Mouse (Mus musculus) megakaryocyte, adult 5-6 weeks (primary cell): ENCODE measurements at regions not wholly inside any gene's neighbourhood (a gene's known extent, or its start where the extent isn't known, plus 50 kb on each side); places are given as distances from the start of the nearest gene placed in this dataset.
A peak's percentile ranks its signal among the peaks of the same experiment; 100 is the strongest.

ENCODE experiments used
- ATAC-seq: 2 replicates; pipeline ENCODE4 v1.8.0; 2016; ENCODE audit warnings: mild to moderate bottlenecking, inconsistent platforms; ENCODE audit not compliant: poor library complexity, severe bottlenecking

GRCm38 (mm10) chr10:87722244-87722643 is 135.8 kb upstream of the Igf1 start:
- no peak for ATAC-seq

DNA sequence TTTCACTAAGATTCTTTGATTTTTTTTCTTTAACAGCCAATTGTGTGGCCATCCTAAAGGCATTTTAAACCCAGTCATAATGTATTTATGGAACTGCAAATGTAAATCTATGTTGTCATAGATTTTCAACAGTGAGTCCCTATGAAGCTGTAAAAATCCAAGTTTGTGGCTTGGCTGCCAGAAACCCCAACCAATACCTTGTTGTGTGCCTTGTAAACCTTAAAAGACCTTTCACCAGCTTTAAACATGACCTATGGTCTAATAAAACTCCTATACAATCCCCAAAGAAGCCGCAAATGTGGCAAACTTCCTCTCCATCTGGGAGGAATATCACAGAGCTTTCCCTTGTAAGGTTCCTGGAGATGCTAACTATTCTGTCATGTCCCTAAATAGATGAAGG is 125.4 kb upstream of the Igf1 start:
- ATAC-seq: no peak

DNA sequence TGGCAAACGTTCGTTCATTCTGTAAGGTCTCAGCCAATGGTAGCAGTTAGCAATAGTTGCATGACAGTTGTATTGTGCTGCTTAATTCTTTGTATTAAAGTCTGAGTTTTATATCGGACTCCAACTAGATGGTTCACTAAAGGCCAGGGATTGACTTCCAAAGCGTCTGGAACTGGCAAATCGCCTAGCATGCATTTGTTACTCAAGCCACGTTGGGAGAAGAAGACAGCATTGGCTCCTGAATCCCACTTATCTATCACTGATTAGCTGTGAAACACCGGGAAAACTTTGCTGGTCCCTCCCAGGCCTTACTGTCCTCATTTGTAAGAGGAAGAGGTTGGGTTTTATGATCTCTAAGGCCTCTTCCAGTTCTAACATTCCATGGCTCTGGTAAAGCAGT is 124.8 kb upstream of the Igf1 start:
- no peak for ATAC-seq

- no peak for ATAC-seq
Measured at GRCm38 (mm10) chr10:87740323-87740722, 117.7 kb upstream of the Igf1 start.

DNA sequence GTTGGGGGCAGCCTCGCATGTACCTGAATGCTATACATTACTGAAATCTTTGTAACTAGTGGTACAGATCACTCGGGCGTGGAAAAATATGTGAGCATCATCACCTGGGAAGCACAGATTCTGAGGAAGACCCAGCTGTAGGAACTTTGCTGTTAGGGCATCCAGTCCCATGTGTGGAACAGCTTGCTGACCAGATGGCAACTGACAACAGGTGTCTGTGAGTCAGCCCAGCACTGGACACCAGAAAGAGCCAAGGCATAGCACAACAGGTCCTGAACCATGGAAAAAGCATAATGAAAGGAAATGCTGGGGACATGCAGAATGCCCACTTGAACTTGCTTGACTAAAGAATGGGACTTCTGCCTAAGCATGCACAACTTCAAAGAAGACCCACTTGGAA is 115.3 kb upstream of the Igf1 start:
- ATAC-seq: no peak

- ATAC-seq: no peak
Measured at GRCm38 (mm10) chr10:87747846-87748552, 110.1 kb upstream of the Igf1 start.

DNA sequence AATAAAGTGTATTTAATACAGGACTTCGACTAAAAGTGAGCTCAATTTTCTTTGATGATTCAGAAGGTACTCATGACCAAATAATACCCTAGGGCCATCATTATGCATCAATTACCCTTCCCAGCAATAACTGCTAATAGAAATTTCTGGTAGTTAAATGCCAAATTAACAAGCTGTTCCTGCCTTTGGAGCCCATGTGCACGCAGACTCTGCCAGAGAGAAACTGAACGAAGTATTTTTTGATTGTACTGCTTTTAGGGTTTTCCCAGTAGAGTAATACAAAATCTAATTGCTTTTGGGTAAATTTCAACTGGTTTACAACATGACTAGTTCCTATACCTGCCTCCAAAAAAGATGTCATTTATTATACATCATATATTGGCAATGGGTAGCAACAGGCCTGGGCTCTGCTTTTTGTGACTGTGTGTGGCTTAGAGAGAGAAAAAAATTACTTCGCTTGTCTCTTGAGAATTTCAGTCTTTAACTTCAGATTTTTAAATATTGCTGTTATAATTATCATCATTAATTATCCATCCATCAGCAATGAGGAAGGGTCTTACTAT is 109.4 kb upstream of the Igf1 start:
- ATAC-seq: no peak

DNA sequence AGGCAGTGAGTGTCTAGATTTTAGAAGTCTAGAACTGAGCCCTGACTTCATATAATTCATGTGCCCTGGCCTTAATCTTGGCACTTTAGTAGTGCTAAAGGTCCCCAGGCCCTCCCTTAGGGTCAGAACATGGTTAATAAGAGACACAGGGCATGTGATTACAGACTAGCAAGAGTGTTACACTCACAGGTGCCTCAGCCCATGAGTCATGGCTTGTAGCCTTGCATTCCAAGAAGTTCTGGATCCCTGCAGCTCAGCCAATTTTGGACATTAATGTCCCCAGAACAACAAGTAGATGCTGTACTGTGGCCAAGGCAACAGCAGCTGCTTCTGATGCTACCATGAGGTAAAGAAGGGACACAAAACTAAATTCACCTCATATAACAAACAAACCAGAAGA is 107.7 kb upstream of the Igf1 start:
- ATAC-seq: no peak

GRCm38 (mm10) chr10:87750972-87751371 is 107.1 kb upstream of the Igf1 start:
- ATAC-seq: no peak

DNA sequence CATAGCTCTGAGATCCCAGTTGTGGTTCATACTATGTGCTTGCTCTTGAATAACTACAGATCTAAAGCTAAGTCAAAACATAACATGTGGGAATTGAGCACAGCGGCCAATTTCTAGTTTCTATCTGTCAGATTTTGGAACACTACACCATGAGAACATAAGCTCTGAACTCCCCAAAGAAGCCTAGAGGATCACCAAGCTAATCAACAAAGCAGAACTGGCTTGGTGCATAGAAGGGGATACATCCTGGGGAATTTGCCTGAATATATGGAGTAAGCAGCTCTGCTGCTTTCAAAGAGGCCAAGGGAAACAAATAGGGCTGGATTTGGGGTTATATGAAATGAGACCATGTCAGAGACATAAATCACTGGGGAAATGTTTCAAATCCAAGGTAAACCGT is 105.9 kb upstream of the Igf1 start:
- no peak for ATAC-seq

- peak; percentile 22; the same call in 1 of the 2 replicates for ATAC-seq
Measured at GRCm38 (mm10) chr10:87753483-87753882, 104.6 kb upstream of the Igf1 start.

DNA sequence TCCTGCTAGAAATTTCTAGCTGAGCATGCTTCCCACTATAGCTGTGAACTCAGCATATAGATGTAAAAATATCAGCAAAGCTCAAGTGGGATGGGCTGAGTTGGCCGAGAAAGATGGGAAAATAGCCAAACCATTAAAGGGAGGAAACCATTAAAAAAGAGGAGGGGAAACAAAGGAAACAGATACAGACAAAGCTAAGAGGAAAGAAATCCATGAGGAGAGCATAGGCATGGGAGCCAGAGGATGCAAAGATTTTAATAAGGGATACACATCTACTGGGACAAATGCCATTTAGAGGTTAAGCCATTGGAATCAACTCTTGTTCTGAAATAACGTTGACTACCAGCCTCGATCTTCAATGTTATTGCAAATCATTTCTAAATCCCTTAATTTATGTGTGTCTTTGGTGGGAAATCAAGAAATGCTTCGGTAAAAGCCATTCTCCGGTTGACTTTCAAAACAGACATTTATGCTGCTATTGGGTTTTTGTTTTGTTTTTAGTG is 96.5 kb upstream of the Igf1 start:
- no peak for ATAC-seq

DNA sequence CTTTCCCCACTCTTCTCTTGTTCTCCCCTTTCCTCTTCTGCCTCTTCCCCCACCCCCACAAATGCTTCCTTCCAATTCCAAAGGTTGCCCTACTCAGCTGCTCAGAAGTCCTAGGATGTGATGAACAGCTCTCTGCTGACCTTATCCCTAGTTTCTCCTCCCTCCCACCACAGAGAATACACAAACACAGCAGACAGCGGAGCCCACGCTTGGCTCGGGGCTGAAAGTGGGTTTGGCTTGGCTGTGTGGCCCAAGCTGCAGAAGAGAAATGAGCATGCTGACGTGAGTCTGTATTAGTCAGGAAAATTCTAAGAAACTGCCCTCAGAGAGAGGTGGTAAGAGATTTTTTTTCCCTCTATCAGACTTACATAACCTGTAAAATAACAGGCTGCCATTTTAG is 70.5 kb upstream of the Igf1 start:
- ATAC-seq: no peak

- no peak for ATAC-seq
Measured at GRCm38 (mm10) chr10:87792346-87792745, 65.7 kb upstream of the Igf1 start.

- ATAC-seq: no peak
Measured at GRCm38 (mm10) chr10:87803936-87804791, 53.9 kb upstream of the Igf1 start.

DNA sequence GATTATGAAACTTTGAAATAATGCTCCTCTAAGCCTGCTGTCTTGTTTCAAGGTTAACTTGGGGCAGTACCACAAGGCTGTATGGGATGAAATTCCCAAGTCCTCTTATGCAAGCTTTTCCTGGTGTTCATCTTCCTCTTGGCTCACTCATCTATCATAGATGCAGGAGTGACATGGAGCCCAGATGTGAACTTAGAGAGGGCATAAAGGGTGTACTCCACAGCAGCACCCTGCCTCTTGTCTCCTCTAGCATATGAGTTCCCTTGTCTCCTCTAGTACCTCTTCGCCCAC is 53.3 kb upstream of the Igf1 start:
- ATAC-seq: no peak
